Mouse (Mus musculus) cerebellum, adult 18-20 months (tissue): ENCODE results near the gene Zfp652.
A peak's percentile ranks its signal among the peaks of the same experiment; 100 is the strongest.
"Not testable (repeated sequence)": the region's sequence is repeated elsewhere in the genome, so short reads cannot be mapped to it uniquely, and the experiment has no call there.

Source experiments
- DNase-seq, 2 experiments: peaks; one replicate each; pipeline ENCODE4 v3.0.0; 2021

Gene Zfp652

DNA sequence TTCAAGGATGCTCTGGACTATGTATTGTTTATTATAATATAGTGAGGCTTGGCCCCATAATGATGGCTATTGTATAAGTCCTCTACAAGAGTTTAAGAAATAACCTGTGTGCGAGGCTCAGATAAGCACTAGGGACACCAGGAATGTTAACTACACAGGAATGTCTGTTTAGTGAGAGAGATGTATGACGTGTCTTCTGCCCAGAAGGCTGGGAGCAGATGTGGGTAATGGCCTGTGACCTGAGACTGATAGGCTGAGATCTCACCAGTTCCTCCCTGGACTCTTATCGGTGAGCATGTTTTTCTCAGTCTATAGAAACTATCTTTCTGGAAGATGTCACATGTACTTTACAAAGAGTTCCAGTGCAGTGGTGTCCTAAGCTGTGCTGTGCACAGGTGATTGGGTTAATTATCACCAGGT, 147.6 kb downstream of the Zfp652 start:
- no peak for DNase-seq

DNA sequence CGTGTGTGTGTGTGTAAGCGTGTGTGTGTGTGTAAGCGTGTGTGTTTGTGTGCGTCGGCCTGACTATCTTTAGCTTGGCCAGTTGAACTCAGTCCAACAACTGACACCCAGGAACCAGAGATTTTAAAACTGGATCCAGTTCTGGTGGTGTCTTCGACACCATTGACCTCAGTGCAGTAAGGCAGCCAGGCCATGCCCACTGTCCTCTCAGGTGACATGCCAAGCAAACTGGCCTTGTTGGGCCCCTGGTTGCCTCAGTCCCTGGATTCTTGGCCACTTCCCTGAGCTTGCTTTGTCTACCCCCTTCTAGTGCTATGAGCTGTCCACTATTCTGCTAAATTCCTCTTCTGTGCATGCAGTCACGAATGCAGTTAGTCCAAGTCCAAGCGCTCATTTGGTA, 148.9 kb downstream of the Zfp652 start:
- no peak for DNase-seq

DNA sequence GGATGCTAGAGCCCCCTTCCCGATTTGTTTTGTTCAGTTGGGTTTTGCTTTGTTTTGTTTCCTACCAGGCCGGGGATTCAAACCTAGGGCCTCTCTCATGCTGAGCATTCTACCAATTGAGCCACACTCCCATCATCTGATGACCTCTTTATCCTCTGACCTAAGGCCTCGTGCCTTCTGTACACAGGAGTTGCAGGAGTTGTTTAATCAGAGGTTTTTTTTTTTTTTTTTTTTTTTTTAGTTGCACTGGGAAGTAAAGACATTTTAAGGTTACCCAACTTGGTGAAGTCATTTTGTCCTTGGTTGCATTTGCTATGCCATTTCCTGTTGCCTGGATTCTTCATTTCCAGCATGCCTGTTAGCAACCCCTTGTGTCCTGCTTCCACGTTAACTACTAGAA, 157.0 kb downstream of the Zfp652 start:
- no peak for DNase-seq

DNA sequence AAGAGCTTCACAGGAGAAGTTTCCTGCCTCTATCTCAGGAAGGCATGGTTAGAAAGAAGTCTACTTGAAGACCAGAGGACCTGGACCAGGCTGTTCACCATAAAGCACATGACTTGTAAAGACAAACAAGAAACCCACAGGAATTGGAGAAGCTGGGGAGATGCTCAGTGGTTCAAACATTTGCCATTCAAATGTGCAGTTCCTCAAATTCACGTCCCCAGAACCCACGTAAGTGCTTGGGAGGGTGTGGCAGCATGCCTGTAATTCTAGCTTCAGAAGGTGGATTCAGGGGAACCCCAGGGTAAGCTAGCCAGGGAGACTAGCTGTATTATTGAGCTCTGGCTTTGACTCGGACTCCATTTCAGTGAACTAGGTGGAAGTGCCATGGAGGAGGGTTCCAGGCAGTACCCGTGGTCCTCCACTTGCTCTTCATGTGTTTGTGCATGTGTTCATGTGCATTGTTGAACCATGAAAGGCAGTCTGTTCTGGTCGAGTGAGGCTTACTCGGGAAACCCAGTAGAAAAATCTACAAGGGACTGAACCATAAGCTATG, 157.5 kb downstream of the Zfp652 start:
- DNase-seq = no peak

DNA sequence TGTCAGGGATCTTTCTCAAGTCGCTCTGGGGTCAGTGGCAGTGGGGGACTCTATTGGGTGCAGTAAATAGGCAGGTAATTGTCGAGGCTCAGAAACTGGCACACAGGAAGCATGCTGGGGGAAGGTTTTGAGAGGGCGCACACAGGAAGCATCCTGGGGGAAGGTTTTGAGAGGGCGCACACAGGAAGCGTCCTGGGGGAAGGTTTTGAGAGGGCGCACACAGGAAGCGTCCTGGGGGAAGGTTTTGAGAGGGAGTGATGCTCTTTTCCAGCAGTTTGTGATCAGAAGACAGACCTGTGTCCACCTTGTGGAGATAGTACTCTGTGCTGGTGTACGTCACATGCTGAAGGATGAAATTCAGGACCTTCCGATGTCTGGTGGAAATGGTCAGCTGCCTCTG, 163.3 kb downstream of the Zfp652 start:
- no peak for DNase-seq

DNA sequence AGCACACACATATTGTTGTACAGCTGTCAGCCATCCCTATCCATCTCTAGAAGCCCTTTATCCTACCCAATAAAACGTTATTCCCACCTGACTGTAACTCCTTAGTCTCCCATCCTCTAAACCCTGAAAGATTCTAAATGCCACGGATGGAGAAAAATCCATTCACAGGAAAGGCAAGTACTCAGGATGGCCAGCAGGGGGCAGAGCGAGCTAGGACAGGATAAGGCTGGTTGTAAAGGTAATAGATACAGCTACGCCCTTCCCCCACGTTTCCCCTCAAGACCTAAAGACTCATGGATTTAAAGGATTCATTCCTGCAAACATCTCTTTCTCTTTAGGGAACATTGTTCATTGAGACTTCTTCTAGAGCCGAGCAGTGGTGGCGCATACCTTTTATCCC, 163.8 kb downstream of the Zfp652 start:
- DNase-seq = peak; percentile 47 to 61

DNA sequence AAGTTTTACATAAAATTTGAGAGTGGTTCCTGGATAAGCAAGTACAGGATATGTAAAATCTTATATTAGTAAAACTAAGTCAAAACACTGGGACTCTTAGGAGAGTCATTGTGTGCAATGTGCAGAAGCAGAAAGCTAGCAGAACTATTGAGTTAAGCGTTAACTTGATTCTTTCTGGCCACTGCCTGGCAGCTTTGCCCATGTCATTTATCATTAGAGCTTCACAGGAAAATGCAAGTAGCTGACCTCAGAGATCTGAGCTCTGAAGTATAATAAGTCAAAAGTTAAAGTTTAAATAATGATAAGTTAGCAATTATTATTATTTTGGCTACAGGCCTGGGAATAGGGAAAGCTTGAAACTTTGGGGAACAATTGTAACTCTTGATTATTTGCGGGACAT, 167.4 kb downstream of the Zfp652 start:
- not testable (repeated sequence) for DNase-seq
